Mouse (Mus musculus) cerebellum, adult 2 months (tissue): ENCODE results near the gene Fam187b.
"Not testable (repeated sequence)": the region's sequence is repeated elsewhere in the genome, so short reads cannot be mapped to it uniquely, and the experiment has no call there.

Source experiments
- CTCF ChIP-seq: fragments of 200-500 bp; IDR thresholded peaks from 2 replicates; pipeline ENCODE4 v1.5.1; 2011; ENCODE audit warnings: low read depth, mild to moderate bottlenecking, control low read depth, low read length, moderate library complexity, borderline replicate concordance; ENCODE audit not compliant: insufficient read depth
- POLR2A ChIP-seq: fragments of 200-500 bp; IDR thresholded peaks from 2 replicates; pipeline ENCODE4 v1.6.1; 2011; ENCODE audit warnings: low read length, control low read depth, borderline replicate concordance; ENCODE audit not compliant: insufficient read depth

GRCm38 (mm10) chr7:30945466-30945865 is 28.1 kb upstream of the Fam187b start:
- not testable (repeated sequence) for TF ChIP-seq CTCF, POLR2A
